Mouse (Mus musculus): Measurements from ENCODE around the gene Bicd1. TPM values are rescaled to one million over a fixed set of nuclear protein-coding genes. Genes with fewer than 3 reads are reported as not detected.
"Not testable (repeated sequence)": the region's sequence is repeated elsewhere in the genome, so short reads cannot be mapped to it uniquely, and the experiment has no call there.

Bicd1 gene
- polyA plus RNA-seq, 1 experiment from 2014 or later = 12.2 TPM

DNA sequence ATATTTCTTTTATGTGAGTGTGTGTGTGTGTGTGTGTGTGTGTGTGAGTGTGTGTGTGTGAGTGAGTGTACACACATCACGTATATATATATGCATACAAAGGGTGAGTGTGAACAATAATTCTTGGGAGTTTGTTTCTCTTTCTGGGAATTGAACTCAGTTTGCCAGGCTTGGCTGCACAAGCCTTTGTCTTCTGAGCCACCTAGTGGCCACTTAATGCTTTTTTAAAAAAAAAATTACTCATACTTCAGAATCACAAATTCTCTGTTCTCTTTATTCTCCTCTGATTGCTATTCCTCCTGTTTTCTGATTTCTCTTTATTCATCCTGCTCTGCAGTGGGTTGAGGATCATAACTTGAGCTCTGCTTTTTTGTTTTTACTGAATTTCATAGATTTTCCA is 30.5 kb downstream of the Bicd1 start:
- WGBS = 95% methylated on average over 1 of the region's 1 CpGs
- Histone ChIP-seq H3K27me3 (replicated peaks) (no peaks in the 10 kb centered on the region), H3K36me3 (no peaks in the 10 kb centered on the region), H3K4me2 (replicated peaks) (no peak overlapping the region), H3K9ac (no peak overlapping the region), H3K4me1 (replicated peaks) (no peaks in the 10 kb centered on the region), H3K4me3 (replicated peaks) (no peak overlapping the region), H3K9me3 (no peaks in the 10 kb centered on the region), H3K27ac (no peak overlapping the region)
- ATAC-seq = no peak

GRCm38 (mm10) chr6:149442884-149443283 is 34.2 kb downstream of the Bicd1 start:
- 59% methylated on average over 1 of the region's 1 CpGs for WGBS
- Histone ChIP-seq H3K27ac (no peak overlapping the region), H3K9me3 (no peaks in the 10 kb centered on the region), H3K36me3 (no peaks in the 10 kb centered on the region), H3K4me3 (replicated peaks) (no peak overlapping the region), H3K9ac (no peak overlapping the region), H3K4me2 (replicated peaks) (no peak overlapping the region), H3K4me1 (replicated peaks) (0 out of 2 replicates have a peak, but pooled peaks cover 4% of the 10 kb centered on the region), H3K27me3 (replicated peaks) (no peaks in the 10 kb centered on the region)
- ATAC-seq = no peak

GRCm38 (mm10) chr6:149445854-149446253 is 37.2 kb downstream of the Bicd1 start:
- no peak for ATAC-seq
- H3K4me2 ChIP-seq (replicated peaks) = no peak overlapping the region
- no peak overlapping the region for H3K4me3 ChIP-seq (replicated peaks)
- H3K27me3 ChIP-seq (replicated peaks) = no peaks in the 10 kb centered on the region
- 0 out of 2 replicates have a peak, but pooled peaks cover 4% of the 10 kb centered on the region for H3K4me1 ChIP-seq (replicated peaks)
- H3K9me3 ChIP-seq = no peaks in the 10 kb centered on the region
- 72% methylated on average over 10 of the region's 10 CpGs for WGBS
- H3K27ac ChIP-seq = no peak overlapping the region
- no peaks in the 10 kb centered on the region for H3K36me3 ChIP-seq
- no peak overlapping the region for H3K9ac ChIP-seq

GRCm38 (mm10) chr6:149457324-149457723 is 48.6 kb downstream of the Bicd1 start:
- peak; percentile 95 for ATAC-seq
- no peak overlapping the region for H3K4me2 ChIP-seq (replicated peaks)
- no peaks in the 10 kb centered on the region for H3K27me3 ChIP-seq (replicated peaks)
- H3K9me3 ChIP-seq = no peaks in the 10 kb centered on the region
- no peak overlapping the region for H3K4me3 ChIP-seq (replicated peaks)
- no peaks in the 10 kb centered on the region for H3K36me3 ChIP-seq
- H3K27ac ChIP-seq = no peak overlapping the region
- H3K4me1 ChIP-seq (replicated peaks) = no peaks in the 10 kb centered on the region
- no peak overlapping the region for H3K9ac ChIP-seq

- Histone ChIP-seq H3K4me3 (replicated peaks) (no peak overlapping the region), H3K27me3 (replicated peaks) (no peaks in the 10 kb centered on the region), H3K36me3 (no peaks in the 10 kb centered on the region; the same call in 1 of the 2 replicates), H3K27ac (no peak overlapping the region), H3K9ac (no peak overlapping the region), H3K9me3 (no peaks in the 10 kb centered on the region), H3K4me1 (replicated peaks) (no peaks in the 10 kb centered on the region), H3K4me2 (replicated peaks) (no peak overlapping the region)
- ATAC-seq = no peak
- 15% methylated on average over 1 of the region's 1 CpGs for WGBS
Measured at GRCm38 (mm10) chr6:149460971-149461370, 52.3 kb downstream of the Bicd1 start.

DNA sequence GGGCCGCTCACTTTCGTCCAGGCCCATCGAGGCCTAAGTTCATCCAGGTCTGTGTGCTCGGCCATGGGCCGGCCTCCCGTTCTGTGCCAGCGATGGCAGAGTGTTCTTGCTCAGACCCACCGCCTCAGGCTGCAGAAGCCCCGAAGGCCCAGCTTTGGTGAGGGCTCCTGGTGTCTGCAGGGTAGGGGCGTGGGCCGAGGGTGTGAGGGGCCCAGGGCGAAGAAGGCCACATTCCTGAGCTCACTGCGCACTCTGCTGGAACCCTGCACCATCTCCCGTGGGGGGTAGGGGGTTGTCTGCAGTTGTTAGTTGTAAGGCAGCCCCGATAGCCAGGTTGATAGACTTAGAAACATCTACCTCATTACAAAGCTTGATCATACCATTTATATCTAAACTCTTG is 62.8 kb downstream of the Bicd1 start:
- H3K9me3 ChIP-seq = no peaks in the 10 kb centered on the region
- ATAC-seq = no peak
- 76% methylated on average over 15 of the region's 15 CpGs for WGBS

DNA sequence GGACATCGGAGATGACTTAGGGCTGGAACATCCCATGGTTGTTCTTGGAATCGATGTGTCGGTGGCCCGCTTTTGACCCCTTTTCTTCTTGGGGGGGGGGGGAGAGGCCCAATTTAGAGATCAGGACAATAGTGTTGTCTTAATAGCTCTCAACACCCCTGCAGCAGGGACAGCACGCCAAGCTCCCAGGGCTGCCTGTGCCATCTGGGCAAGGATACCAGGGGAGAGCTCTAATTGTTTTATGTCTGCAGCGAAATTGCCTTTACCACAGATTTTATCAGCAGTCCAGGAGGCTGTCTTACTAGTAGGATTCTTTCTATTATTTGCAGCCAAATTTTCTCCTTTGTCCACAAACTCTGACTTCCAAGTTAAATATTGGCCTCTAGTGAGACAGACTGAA is 63.8 kb downstream of the Bicd1 start:
- H3K27me3 ChIP-seq (replicated peaks); ATAC-seq; H3K4me1 ChIP-seq (replicated peaks); H3K4me2 ChIP-seq (replicated peaks); H3K9ac ChIP-seq; H3K36me3 ChIP-seq; H3K9me3 ChIP-seq; H3K4me3 ChIP-seq (replicated peaks); H3K27ac ChIP-seq: not testable (repeated sequence)
- WGBS = 91% methylated on average over 6 of the region's 6 CpGs

More for the DNA sequence above, 62.8 kb downstream of the Bicd1 start:
- no peaks in the 10 kb centered on the region for H3K36me3 ChIP-seq
- H3K27me3 ChIP-seq (replicated peaks) = no peaks in the 10 kb centered on the region
- no peak overlapping the region for H3K9ac ChIP-seq
- no peak overlapping the region for H3K27ac ChIP-seq
- H3K4me1 ChIP-seq (replicated peaks) = no peaks in the 10 kb centered on the region
- no peak overlapping the region for H3K4me2 ChIP-seq (replicated peaks)
- H3K4me3 ChIP-seq (replicated peaks) = no peak overlapping the region

DNA sequence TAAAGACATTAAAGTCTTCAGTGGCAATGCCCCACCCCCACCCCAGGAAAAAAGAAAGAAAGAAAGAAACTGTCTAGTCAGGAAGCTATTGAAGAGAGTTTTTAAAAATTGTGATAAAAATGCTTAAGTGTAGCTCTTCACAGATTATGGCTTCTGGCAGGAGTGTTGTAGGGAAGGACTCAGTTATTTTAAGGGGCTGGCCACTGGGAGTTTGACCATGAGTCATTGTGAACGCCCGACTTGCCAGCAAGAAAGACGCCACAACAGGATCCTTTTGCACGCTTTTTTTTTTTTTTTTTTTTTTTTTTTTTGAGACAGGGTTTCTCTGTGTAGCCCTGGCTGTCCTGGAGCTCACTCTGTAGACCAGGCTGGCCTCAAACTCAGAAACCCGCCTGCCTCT is 73.2 kb downstream of the Bicd1 start:
- WGBS = 92% methylated on average over 5 of the region's 5 CpGs
- not testable (repeated sequence) for H3K9ac ChIP-seq; H3K4me1 ChIP-seq (replicated peaks); H3K27me3 ChIP-seq (replicated peaks); H3K27ac ChIP-seq; H3K9me3 ChIP-seq; ATAC-seq; H3K4me3 ChIP-seq (replicated peaks); H3K36me3 ChIP-seq; H3K4me2 ChIP-seq (replicated peaks)

- Histone ChIP-seq H3K4me2 (replicated peaks) (no peak overlapping the region), H3K27ac (no peak overlapping the region), H3K4me1 (replicated peaks) (0 out of 2 replicates have a peak, but pooled peaks cover 2% of the 10 kb centered on the region), H3K9ac (no peak overlapping the region), H3K9me3 (no peaks in the 10 kb centered on the region), H3K27me3 (replicated peaks) (no peaks in the 10 kb centered on the region), H3K4me3 (replicated peaks) (no peak overlapping the region), H3K36me3 (no peaks in the 10 kb centered on the region)
- WGBS = 97% methylated on average over 2 of the region's 2 CpGs
- ATAC-seq = no peak
Measured at GRCm38 (mm10) chr6:149494662-149495061, 86.0 kb downstream of the Bicd1 start.

DNA sequence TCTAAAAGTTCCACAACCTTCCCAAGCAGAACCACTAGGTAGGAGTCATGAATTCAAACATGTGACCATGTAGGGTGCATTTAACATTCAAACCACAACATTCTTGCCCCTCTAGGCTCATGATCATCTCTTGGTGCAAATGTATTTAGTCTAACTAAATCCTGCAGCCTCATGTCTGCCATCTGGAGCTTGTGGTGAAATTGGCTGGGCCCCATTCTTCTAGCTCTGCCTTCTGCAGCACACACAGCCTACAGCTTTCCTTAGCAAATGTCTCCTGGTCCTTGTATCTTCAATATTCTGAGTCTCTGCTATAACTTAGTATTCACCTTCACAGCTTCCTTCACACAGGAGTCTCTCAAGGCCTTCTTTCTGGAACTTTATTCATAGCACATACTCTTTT is 87.2 kb downstream of the Bicd1 start:
- no peak overlapping the region for H3K27ac ChIP-seq
- H3K27me3 ChIP-seq (replicated peaks) = no peaks in the 10 kb centered on the region
- no peak overlapping the region for H3K4me3 ChIP-seq (replicated peaks)
- ATAC-seq = no peak
- no peaks in the 10 kb centered on the region for H3K36me3 ChIP-seq
- H3K4me1 ChIP-seq (replicated peaks) = 0 out of 2 replicates have a peak, but pooled peaks cover 2% of the 10 kb centered on the region
- no peak overlapping the region for H3K4me2 ChIP-seq (replicated peaks)
- H3K9ac ChIP-seq = no peak overlapping the region
- no peaks in the 10 kb centered on the region for H3K9me3 ChIP-seq

DNA sequence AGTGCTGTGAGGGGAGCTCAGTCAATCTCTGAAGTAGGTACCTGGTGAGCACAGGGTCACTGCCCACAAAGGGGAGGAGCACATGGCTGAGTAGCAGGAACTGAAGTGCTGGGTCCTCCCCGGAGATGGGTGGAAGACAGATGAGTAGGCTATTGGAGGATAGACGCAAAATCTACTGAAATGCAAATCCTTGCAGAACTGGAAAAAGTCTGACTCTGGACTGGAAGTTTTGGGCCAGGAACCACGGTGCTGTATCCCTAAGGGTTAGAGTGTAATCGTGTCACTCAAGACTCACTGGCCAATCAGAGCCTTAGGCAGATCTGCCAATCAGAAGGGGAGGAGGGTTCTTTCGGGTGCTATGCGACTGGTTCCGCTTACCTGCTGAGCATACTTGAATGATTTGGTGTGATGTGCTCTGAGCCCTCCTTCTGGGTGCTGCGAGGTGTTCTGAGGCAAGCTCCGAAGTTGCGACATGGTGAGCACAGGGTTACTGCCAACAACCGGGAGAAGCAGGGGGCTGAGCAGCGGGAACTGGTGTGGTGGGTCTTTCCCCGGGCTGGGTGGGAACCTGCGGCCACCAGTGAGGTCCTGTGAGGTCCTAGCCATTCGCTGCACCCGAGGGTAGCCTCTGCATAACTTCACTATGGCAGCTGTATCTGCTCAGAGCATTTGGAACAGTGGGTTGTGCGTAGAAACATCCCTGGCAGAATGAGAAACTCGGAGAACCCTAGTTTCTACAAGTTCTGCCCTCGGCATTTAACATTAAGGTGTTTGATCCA is 157.2 kb downstream of the Bicd1 start:
- Histone ChIP-seq H3K27me3 (replicated peaks) (no peaks in the 10 kb centered on the region), H3K27ac (peak overlapping the region; percentile 63), H3K4me1 (replicated peaks) (no peaks in the 10 kb centered on the region), H3K4me2 (replicated peaks) (peak overlapping the region; percentile 80), H3K36me3 (no peaks in the 10 kb centered on the region), H3K9ac (peak overlapping the region; percentile 59), H3K9me3 (no peaks in the 10 kb centered on the region), H3K4me3 (replicated peaks) (peak overlapping the region; percentile 61)
- WGBS = 2% methylated on average over 19 of the region's 19 CpGs
- ATAC-seq = peak; percentile 97

DNA sequence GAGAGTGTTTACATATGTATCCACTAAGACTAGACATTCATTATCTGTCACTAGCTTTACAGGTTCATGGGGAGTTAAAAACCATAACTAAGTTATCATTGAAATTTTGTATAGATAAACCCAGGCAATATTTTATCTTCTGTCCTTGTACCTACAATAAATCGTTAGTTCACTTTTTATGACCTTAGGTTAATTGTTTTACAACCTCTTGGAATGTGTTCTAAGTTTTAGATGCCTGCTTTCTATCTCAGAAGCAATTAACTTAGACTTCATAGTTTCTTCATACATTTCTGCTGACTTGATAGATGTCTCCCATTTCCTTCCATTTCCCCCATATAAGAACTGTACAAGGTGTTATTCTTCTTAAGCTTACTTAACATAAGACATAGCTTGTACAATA is 158.5 kb downstream of the Bicd1 start:
- 0% methylated on average over 1 of the region's 1 CpGs for WGBS
- Histone ChIP-seq H3K36me3 (no peaks in the 10 kb centered on the region), H3K4me1 (replicated peaks) (0 out of 2 replicates have a peak, but pooled peaks cover 2% of the 10 kb centered on the region), H3K9ac (no peak overlapping the region), H3K9me3 (no peaks in the 10 kb centered on the region), H3K4me2 (replicated peaks) (no peak overlapping the region), H3K27me3 (replicated peaks) (no peaks in the 10 kb centered on the region), H3K4me3 (replicated peaks) (no peak overlapping the region), H3K27ac (no peak overlapping the region)
- peak; percentile 60 for ATAC-seq

DNA sequence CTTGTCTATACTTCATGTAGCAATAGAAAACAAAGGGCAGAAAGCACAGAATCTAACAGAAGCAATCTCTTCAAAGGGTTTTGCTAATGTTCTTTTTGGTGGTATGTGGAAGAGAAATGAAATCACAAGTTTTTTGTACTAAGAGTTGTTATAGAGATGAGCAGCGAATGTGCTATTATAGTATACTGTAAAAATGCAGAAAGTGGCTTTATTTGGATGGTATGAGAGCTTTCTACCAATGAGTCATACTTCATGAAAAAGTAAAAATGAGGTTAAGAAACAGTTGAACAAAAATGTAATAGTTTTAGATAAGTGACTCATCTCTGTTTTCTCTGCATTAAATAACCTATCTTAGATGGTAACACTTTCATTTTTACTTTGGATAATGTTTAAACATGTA is 165.6 kb downstream of the Bicd1 start:
- ATAC-seq = no peak
- H3K4me3 ChIP-seq (replicated peaks) = no peak overlapping the region
- no peak overlapping the region for H3K4me2 ChIP-seq (replicated peaks)
- no peak overlapping the region for H3K9ac ChIP-seq
- H3K27me3 ChIP-seq (replicated peaks) = no peaks in the 10 kb centered on the region
- WGBS = 88% methylated on average over 1 of the region's 1 CpGs
- 0 out of 2 replicates have a peak, but pooled peaks cover 2% of the 10 kb centered on the region for H3K4me1 ChIP-seq (replicated peaks)
- H3K9me3 ChIP-seq = no peaks in the 10 kb centered on the region
- H3K36me3 ChIP-seq = no peaks in the 10 kb centered on the region
- no peak overlapping the region for H3K27ac ChIP-seq
